Mouse (Mus musculus): ENCODE data around the gene Gm21783.
"Not testable (repeated sequence)": the region's sequence is repeated elsewhere in the genome, so short reads cannot be mapped to it uniquely, and the experiment has no call there.

Gene Gm21783

DNA sequence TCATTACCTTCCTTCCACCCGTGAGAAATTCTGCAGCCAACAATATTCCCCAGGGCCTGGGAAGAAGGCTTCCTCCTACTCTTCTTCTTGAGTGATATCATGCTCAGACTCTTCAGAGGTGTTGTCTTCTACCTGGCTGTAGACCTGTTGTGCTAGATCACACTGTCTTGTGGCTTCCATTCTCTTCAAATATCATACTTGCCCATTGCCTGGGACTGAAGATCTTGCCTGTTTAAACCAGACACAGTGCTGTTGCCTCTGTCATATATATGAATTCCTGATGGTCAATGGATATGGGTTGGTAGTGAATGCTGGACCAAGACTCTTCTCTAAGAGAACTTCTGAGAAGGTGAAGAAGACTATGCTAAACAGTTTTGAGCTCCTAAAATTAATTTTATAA, at the start of gene Gm21783:
TSS of gene Gm21783 (minus strand) at position 101 of the 400 bp plus-strand sequence.
- DNase-seq = not testable (repeated sequence)
